Mouse (Mus musculus) liver, embryonic 11.5 days (tissue): ENCODE data around the gene Emsy. TPM values are rescaled to one million over a fixed set of nuclear protein-coding genes. Genes with fewer than 3 reads are reported as not detected.
A peak's percentile ranks its signal among the peaks of the same experiment; 100 is the strongest.

Experiments used
- ATAC-seq: fragments of 200-750 bp; cut with Nextera tagmentation; replicated peaks from 2 replicates; pipeline ENCODE4 v1.8.0; 2017; ENCODE audit warnings: moderate number of reproducible peaks, mild to moderate bottlenecking, moderate TSS enrichment, moderate library complexity; ENCODE audit not compliant: low FRiP score
- DNase-seq: peaks from one replicate; pipeline ENCODE4 v3.0.0-alpha.2; 2017; ENCODE audit warnings: low spot score
- H3K27ac ChIP-seq: fragments of 300-500 bp; sonication (generic); 2 replicates; pipeline ENCODE4 v1.5.1; 2014; ENCODE audit warnings: mild to moderate bottlenecking, low read depth, low read length, control low read depth
- H3K27me3 ChIP-seq: fragments of 300-500 bp; sonication (generic); replicated peaks from 2 replicates; pipeline ENCODE4 v1.6.1; 2014; ENCODE audit warnings: low read length, mixed read lengths; ENCODE audit not compliant: control insufficient read depth, insufficient read depth
- H3K36me3 ChIP-seq: fragments of 300-500 bp; sonication (generic); 2 replicates; pipeline ENCODE4 v1.6.1; 2014; ENCODE audit warnings: mild to moderate bottlenecking, low read length, moderate library complexity, mixed read lengths; ENCODE audit not compliant: control insufficient read depth, insufficient read depth
- H3K4me1 ChIP-seq: fragments of 300-500 bp; sonication (generic); replicated peaks from 2 replicates; pipeline ENCODE4 v1.6.1; 2014; ENCODE audit warnings: low read length, mixed read lengths; ENCODE audit not compliant: control insufficient read depth, insufficient read depth
- H3K4me2 ChIP-seq: fragments of 300-500 bp; sonication (generic); 2 replicates; pipeline ENCODE4 v1.6.1; 2014; ENCODE audit warnings: mild to moderate bottlenecking, control low read depth, moderate library complexity
- H3K4me3 ChIP-seq: fragments of 300-500 bp; sonication (generic); 2 replicates; pipeline ENCODE4 v1.5.1; 2014; ENCODE audit warnings: low read depth, low read length, control low read depth
- H3K9ac ChIP-seq: fragments of 300-500 bp; sonication (generic); 2 replicates; pipeline ENCODE4 v1.6.1; 2014; ENCODE audit warnings: low read depth, low read length, control low read depth
- H3K9me3 ChIP-seq: fragments of 300-500 bp; sonication (generic); 2 replicates; pipeline ENCODE4 v1.6.1; 2016; ENCODE audit warnings: low read length, inconsistent platforms, mixed read lengths; ENCODE audit not compliant: control insufficient read depth
- WGBS: fragments of 180-500 bp; shearing (Covaris S2); extraction: QIAGEN DNeasy Blood & Tissue Kit; methylation state at CpG from one replicate; pipeline ENCODE4 v1.1.7; 2014; 5-methylcytosine and 5-hydroxymethylcytosine counted together
- polyA plus RNA-seq: library from polyadenylated mRNA; unstranded; fragments of >200 nt; fragmentation: Nextera tagmentation; extraction: Ambion mirVana; gene quantifications from 2 replicates; pipeline ENCODE4 v1.2.1, GENCODE M21; 2014

Gene Emsy
- polyA plus RNA-seq, 1 experiment from 2014 or later, result 27.8 TPM

GRCm38 (mm10) chr7:98579731-98580130, 76.9 kb downstream of the Emsy start:
- no peaks in the 10 kb centered on the region for H3K4me1 ChIP-seq

GRCm38 (mm10) chr7:98577461-98577860, 79.1 kb downstream of the Emsy start:
- WGBS, result 73% methylated on average over 1 of the region's 1 CpGs
- H3K9ac ChIP-seq, result no peak overlapping the region
- no peaks in the 10 kb centered on the region for H3K36me3 ChIP-seq
- H3K4me2 ChIP-seq, result no peak overlapping the region
- H3K27me3 ChIP-seq, result no peaks in the 10 kb centered on the region
- H3K9me3 ChIP-seq, result no peaks in the 10 kb centered on the region
- no peak for DNase-seq
- ATAC-seq, result no peak
- peaks cover 5% of the 10 kb centered on the region; the same call in 1 of the 2 replicates for H3K4me1 ChIP-seq
- no peak overlapping the region for H3K4me3 ChIP-seq
- no peak overlapping the region for H3K27ac ChIP-seq

More at GRCm38 (mm10) chr7:98579731-98580130, 76.9 kb downstream of the Emsy start:
- no peaks in the 10 kb centered on the region for H3K27me3 ChIP-seq
- no peak overlapping the region for H3K4me2 ChIP-seq
- no peak for DNase-seq
- no peaks in the 10 kb centered on the region for H3K36me3 ChIP-seq
- H3K9ac ChIP-seq, result no peak overlapping the region
- H3K4me3 ChIP-seq, result no peak overlapping the region
- 65% methylated on average over 6 of the region's 6 CpGs for WGBS
- no peak for ATAC-seq
- no peak overlapping the region for H3K27ac ChIP-seq
- no peaks in the 10 kb centered on the region for H3K9me3 ChIP-seq

GRCm38 (mm10) chr7:98575651-98576239, 80.8 kb downstream of the Emsy start:
- ATAC-seq, result no peak
- WGBS, result 93% methylated on average over 3 of the region's 3 CpGs
- no peak overlapping the region for H3K27ac ChIP-seq

GRCm38 (mm10) chr7:98574771-98575191, 81.8 kb downstream of the Emsy start:
- Histone ChIP-seq H3K4me2 (no peak overlapping the region), H3K4me3 (no peak overlapping the region), H3K9ac (no peak overlapping the region), H3K27me3 (no peaks in the 10 kb centered on the region), H3K9me3 (no peaks in the 10 kb centered on the region), H3K4me1 (peaks cover 9% of the 10 kb centered on the region), H3K27ac (no peak overlapping the region), H3K36me3 (no peaks in the 10 kb centered on the region)
- ATAC-seq (no peak), DNase-seq (no peak)
- 84% methylated on average over 2 of the region's 2 CpGs for WGBS

More at GRCm38 (mm10) chr7:98575651-98576239, 80.8 kb downstream of the Emsy start:
- no peak overlapping the region for H3K9ac ChIP-seq
- H3K36me3 ChIP-seq, result no peaks in the 10 kb centered on the region
- no peak overlapping the region for H3K4me3 ChIP-seq
- H3K4me2 ChIP-seq, result no peak overlapping the region
- no peaks in the 10 kb centered on the region for H3K9me3 ChIP-seq
- H3K4me1 ChIP-seq, result peaks cover 9% of the 10 kb centered on the region
- DNase-seq, result no peak
- no peaks in the 10 kb centered on the region for H3K27me3 ChIP-seq

- no peaks in the 10 kb centered on the region for H3K9me3 ChIP-seq
- H3K27me3 ChIP-seq, result no peaks in the 10 kb centered on the region
- ATAC-seq, result no peak
- no peak overlapping the region for H3K4me3 ChIP-seq
- H3K36me3 ChIP-seq, result no peaks in the 10 kb centered on the region
- DNase-seq, result no peak
- H3K4me1 ChIP-seq, result peaks cover 9% of the 10 kb centered on the region
- H3K9ac ChIP-seq, result no peak overlapping the region
- WGBS, result 88% methylated on average over 7 of the region's 7 CpGs
- no peak overlapping the region for H3K4me2 ChIP-seq
- H3K27ac ChIP-seq, result no peak overlapping the region
Measured at GRCm38 (mm10) chr7:98574271-98574670, 82.3 kb downstream of the Emsy start.

- Histone ChIP-seq H3K4me1 (peaks cover 9% of the 10 kb centered on the region), H3K36me3 (no peaks in the 10 kb centered on the region), H3K4me2 (no peak overlapping the region), H3K27me3 (no peaks in the 10 kb centered on the region), H3K9me3 (no peaks in the 10 kb centered on the region), H3K9ac (no peak overlapping the region), H3K27ac (peak overlapping the region; percentile 54; the same call in 1 of the 2 replicates), H3K4me3 (no peak overlapping the region)
- DNase-seq (no peak), ATAC-seq (peak; percentile 52; the same call in 1 of the 2 replicates)
- 39% methylated on average over 10 of the region's 10 CpGs for WGBS
Measured at GRCm38 (mm10) chr7:98573231-98573781, 83.3 kb downstream of the Emsy start.

GRCm38 (mm10) chr7:98572223-98572868, 84.2 kb downstream of the Emsy start:
- no peaks in the 10 kb centered on the region for H3K27me3 ChIP-seq
- H3K36me3 ChIP-seq, result no peaks in the 10 kb centered on the region
- H3K9ac ChIP-seq, result no peak overlapping the region
- H3K27ac ChIP-seq, result no peak overlapping the region
- H3K4me2 ChIP-seq, result no peak overlapping the region
- no peaks in the 10 kb centered on the region for H3K9me3 ChIP-seq
- DNase-seq (peak; percentile 41), ATAC-seq (peak; percentile 18)
- H3K4me1 ChIP-seq, result peaks cover 9% of the 10 kb centered on the region
- WGBS, result 32% methylated on average over 10 of the region's 10 CpGs
- H3K4me3 ChIP-seq, result no peak overlapping the region

- ATAC-seq (no peak), DNase-seq (no peak)
- Histone ChIP-seq H3K4me2 (no peak overlapping the region), H3K36me3 (no peaks in the 10 kb centered on the region), H3K4me1 (peaks cover 9% of the 10 kb centered on the region), H3K27ac (peak overlapping the region; percentile 23; the same call in 1 of the 2 replicates), H3K4me3 (no peak overlapping the region), H3K27me3 (no peaks in the 10 kb centered on the region), H3K9ac (no peak overlapping the region), H3K9me3 (no peaks in the 10 kb centered on the region)
- WGBS, result 64% methylated on average over 8 of the region's 8 CpGs
Measured at GRCm38 (mm10) chr7:98570824-98571505, 85.6 kb downstream of the Emsy start.
